Mouse (Mus musculus): ENCODE measurements around the gene Pnkp.
A peak's percentile ranks its signal among the peaks of the same experiment; 100 is the strongest.

Pnkp gene

DNA sequence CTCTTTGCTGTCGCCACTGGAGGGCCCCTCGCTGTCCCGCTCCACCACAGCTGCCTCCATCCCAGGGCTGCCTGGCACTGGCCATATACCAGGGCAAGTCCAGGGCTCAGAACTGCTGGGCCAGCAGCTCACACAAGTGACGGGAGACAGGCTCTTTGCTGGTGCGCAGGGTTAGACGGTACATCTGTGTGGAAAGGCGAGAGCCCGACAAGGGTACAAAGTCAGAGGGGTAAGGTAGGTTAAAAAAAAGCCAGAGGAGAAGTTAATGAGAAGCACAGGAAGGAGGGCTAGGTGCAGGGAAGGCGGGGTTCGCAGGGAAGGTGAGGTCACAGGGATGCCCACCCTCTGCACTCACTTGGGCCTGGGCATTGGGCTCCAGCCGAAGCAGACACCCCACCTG lies 43.7 kb downstream of the Pnkp start:
- DNase-seq (ENCODE audit: low read depth, low spot score), result no peak

GRCm38 (mm10) chr7:44901230-44901722 lies 44.3 kb downstream of the Pnkp start:
- peak; percentile 48 for DNase-seq (ENCODE audit: low read depth, low spot score)

GRCm38 (mm10) chr7:44905430-44905829 lies 48.5 kb downstream of the Pnkp start:
- DNase-seq (ENCODE audit: low read depth, low spot score), result no peak

DNA sequence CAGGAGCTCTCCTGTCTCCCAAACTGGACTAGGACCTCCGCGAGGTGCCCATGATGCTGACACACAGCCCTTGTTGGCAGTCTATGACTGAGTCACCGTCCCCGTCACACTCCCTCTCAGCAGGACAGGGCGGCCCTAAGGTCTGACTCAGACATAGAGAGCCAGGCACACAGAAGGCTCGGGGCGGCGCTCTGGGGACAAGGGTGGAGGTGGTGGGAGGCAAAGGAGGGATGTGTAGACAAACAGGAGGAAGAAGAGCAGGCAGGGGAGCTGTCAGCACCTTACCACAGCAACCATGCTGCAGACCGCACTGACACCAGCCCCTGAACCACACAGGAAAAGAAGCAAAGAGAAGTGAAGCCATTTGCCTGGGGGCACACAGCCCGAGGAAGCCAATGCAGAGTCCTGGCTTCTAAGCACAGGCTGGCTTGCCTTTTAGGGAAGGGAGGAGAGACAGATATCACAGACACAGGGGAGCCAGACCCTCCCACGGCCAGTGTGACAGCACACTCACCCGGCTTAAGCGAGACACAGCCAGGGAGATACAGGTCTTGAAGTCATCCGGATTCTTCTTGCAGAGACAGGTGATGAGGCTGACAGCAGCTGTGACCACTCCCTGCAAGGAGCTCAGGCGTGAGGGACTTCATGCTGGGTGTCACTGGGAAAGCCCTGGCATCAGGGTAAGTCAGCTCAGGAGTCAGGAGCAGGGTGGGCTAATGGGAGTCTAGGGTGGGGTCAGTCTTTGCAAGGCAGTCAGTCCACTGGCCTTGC lies 52.0 kb downstream of the Pnkp start:
- DNase-seq (ENCODE audit: low read depth, low spot score), result no peak
